Comparison of ENCODE assay signal across 15 mouse cellular contexts in the genomic region with DNA sequence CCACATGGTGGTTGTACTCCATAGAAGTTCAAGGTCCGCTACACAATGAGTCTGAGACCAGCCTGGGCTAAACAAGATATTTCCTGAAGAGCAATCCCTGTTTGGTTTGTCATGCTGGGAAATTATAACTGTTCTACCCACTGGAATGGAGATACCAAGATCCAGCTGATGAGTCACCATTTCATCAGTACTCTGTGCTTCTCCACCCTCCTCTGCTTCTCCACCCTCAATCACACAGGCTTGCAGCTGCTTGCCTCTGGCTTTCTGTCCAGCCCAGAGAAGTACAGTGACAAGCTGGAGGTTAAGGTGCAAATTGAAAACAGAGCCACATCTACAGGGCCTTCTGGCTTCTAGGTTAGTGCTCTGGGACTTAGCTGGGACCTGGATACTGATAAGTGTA. TPM values are rescaled to one million over a fixed set of nuclear protein-coding genes. Genes with fewer than 3 reads are reported as not detected.
"Had no signal": no experiment of that assay in that cellular context is flagged by ENCODE, and none has a peak within 500 bp of the region (broad histone marks: within the 10 kb centered on the region; RNA-seq: fewer than 3 reads in every experiment).

No protein-coding gene starts in this region.

- H3K27ac ChIP-seq: left cerebral cortex, adult 2 months; limb, embryonic 10.5 days; liver, embryonic 12.5 days; midbrain, embryonic 15.5 days; neural tube, embryonic 12.5 days; stomach, embryonic 15.5 days had no signal

- H3K4me3 ChIP-seq: left cerebral cortex, adult 2 months; limb, embryonic 10.5 days; liver, embryonic 12.5 days; megakaryocyte, embryonic 14.5 days; midbrain, embryonic 15.5 days; neural tube, embryonic 12.5 days; stomach, embryonic 15.5 days had no signal

- DNase-seq: kidney, postnatal 25 days; lung, embryonic 14.5 days; lung, postnatal 10 days; lung, postnatal 4 days; right cerebral cortex, postnatal 4 days; thymus, adult 2 months; thymus, postnatal 25 days had no signal

- H3K4me1 ChIP-seq: limb, embryonic 10.5 days; liver, embryonic 12.5 days; midbrain, embryonic 15.5 days; neural tube, embryonic 12.5 days; stomach, embryonic 15.5 days had no signal

RNA-seq across cellular contexts. Expression of a gene that starts 10.9 kb away (rescaled TPM):
- total RNA-seq: neutrophil, adult 5-6 weeks had no signal
